Mouse (Mus musculus): Measurements from ENCODE around the gene Iqcj. TPM values are rescaled to one million over a fixed set of nuclear protein-coding genes. Genes with fewer than 3 reads are reported as not detected.

Iqcj gene
- total RNA-seq (2012; rRNA removed) = not detected in 2 replicates

GRCm38 (mm10) chr3:67892026-67892705, at the start of gene Iqcj, which contains the start of gene Iqschfp:
Gene Iqcj (plus strand): TSS chr3:67892220.
Gene Iqschfp (plus strand): TSS chr3:67892232.
- Histone ChIP-seq H3K36me3 (ENCODE audit: control insufficient read depth, insufficient read depth, low read length, poor library complexity, severe bottlenecking) (no peaks in the 10 kb centered on the region), H3K9me3 (ENCODE audit: control insufficient read depth, insufficient read depth, low read depth, low read length) (no peaks in the 10 kb centered on the region), H3K4me1 (ENCODE audit: control insufficient read depth in 2 of 2, insufficient read depth in 2 of 2, low read length in 2 of 2, poor library complexity in 1 of 2) (no peaks in the 10 kb centered on the region), H3K27ac (ENCODE audit: insufficient read depth, low read depth, low read length, poor library complexity, severe bottlenecking) (no peak within 1 kb of the TSS), H3K9ac (ENCODE audit: insufficient read depth, low read depth, low read length, poor library complexity, severe bottlenecking) (no peak within 1 kb of the TSS), H3K4me3 (ENCODE audit: insufficient read depth in 1 of 2, low read depth in 1 of 2, low read length in 2 of 2, poor library complexity in 1 of 2, severe bottlenecking in 1 of 2) (no peak within 1 kb of the TSS)
- in situ Hi-C loops (cut with MboI; ENCODE audit: low sequenced_read_pairs in 2 of 2, unreplicated experiment in 2 of 2) = no loop called here
- TF ChIP-seq MAFK (IDR thresholded peaks at IDR 0.05; ENCODE audit: insufficient read depth, low read depth, low read length) (no peak), ZC3H11A (IDR thresholded peaks at IDR 0.05; ENCODE audit: borderline replicate concordance, low read depth, low read length) (no peak), CHD2 (IDR thresholded peaks at IDR 0.05; ENCODE audit: low read depth, low read length) (no peak), ZNF384 (IDR thresholded peaks at IDR 0.05; ENCODE audit: low read depth, low read length) (no peak), HCFC1 (IDR thresholded peaks at IDR 0.05; ENCODE audit: borderline replicate concordance, insufficient read depth, low read length) (no peak)
- DNase-seq (ENCODE audit: low read depth, low spot score) = no peak

- in situ Hi-C loops (cut with MboI; ENCODE audit: low sequenced_read_pairs in 2 of 2, unreplicated experiment in 2 of 2) = no loop called here
- Histone ChIP-seq H3K4me1 (ENCODE audit: control insufficient read depth in 2 of 2, insufficient read depth in 2 of 2, low read length in 2 of 2, poor library complexity in 1 of 2) (no peaks in the 10 kb centered on the region), H3K27ac (ENCODE audit: insufficient read depth, low read depth, low read length, poor library complexity, severe bottlenecking) (no peak overlapping the region), H3K4me3 (ENCODE audit: insufficient read depth in 1 of 2, low read depth in 1 of 2, low read length in 2 of 2, poor library complexity in 1 of 2, severe bottlenecking in 1 of 2) (no peak overlapping the region), H3K36me3 (ENCODE audit: control insufficient read depth, insufficient read depth, low read length, poor library complexity, severe bottlenecking) (no peaks in the 10 kb centered on the region), H3K9me3 (ENCODE audit: control insufficient read depth, insufficient read depth, low read depth, low read length) (no peaks in the 10 kb centered on the region), H3K9ac (ENCODE audit: insufficient read depth, low read depth, low read length, poor library complexity, severe bottlenecking) (no peak overlapping the region)
- no peak for DNase-seq (ENCODE audit: low read depth, low spot score)
- TF ChIP-seq ZC3H11A (IDR thresholded peaks at IDR 0.05; ENCODE audit: borderline replicate concordance, low read depth, low read length) = no peak
- TF ChIP-seq HCFC1 (IDR thresholded peaks at IDR 0.05; ENCODE audit: borderline replicate concordance, insufficient read depth, low read length) = no peak
- TF ChIP-seq ZNF384 (IDR thresholded peaks at IDR 0.05; ENCODE audit: low read depth, low read length) = no peak
- TF ChIP-seq CHD2 (IDR thresholded peaks at IDR 0.05; ENCODE audit: low read depth, low read length) = no peak
- no peak for TF ChIP-seq MAFK (IDR thresholded peaks at IDR 0.05; ENCODE audit: insufficient read depth, low read depth, low read length)
Observed at GRCm38 (mm10) chr3:67852397-67852796, 39.6 kb upstream of the Iqcj start.

GRCm38 (mm10) chr3:67861524-67861923, 30.5 kb upstream of the Iqcj start:
- Histone ChIP-seq H3K4me3 (ENCODE audit: insufficient read depth in 1 of 2, low read depth in 1 of 2, low read length in 2 of 2, poor library complexity in 1 of 2, severe bottlenecking in 1 of 2) (no peak overlapping the region), H3K27ac (ENCODE audit: insufficient read depth, low read depth, low read length, poor library complexity, severe bottlenecking) (no peak overlapping the region), H3K9me3 (ENCODE audit: control insufficient read depth, insufficient read depth, low read depth, low read length) (no peaks in the 10 kb centered on the region), H3K36me3 (ENCODE audit: control insufficient read depth, insufficient read depth, low read length, poor library complexity, severe bottlenecking) (no peaks in the 10 kb centered on the region), H3K4me1 (ENCODE audit: control insufficient read depth in 2 of 2, insufficient read depth in 2 of 2, low read length in 2 of 2, poor library complexity in 1 of 2) (no peaks in the 10 kb centered on the region), H3K9ac (ENCODE audit: insufficient read depth, low read depth, low read length, poor library complexity, severe bottlenecking) (no peak overlapping the region)
- in situ Hi-C loops (cut with MboI; ENCODE audit: low sequenced_read_pairs in 2 of 2, unreplicated experiment in 2 of 2) = no loop called here
- TF ChIP-seq MAFK (IDR thresholded peaks at IDR 0.05; ENCODE audit: insufficient read depth, low read depth, low read length) = no peak
- TF ChIP-seq ZC3H11A (IDR thresholded peaks at IDR 0.05; ENCODE audit: borderline replicate concordance, low read depth, low read length) = no peak
- no peak for TF ChIP-seq HCFC1 (IDR thresholded peaks at IDR 0.05; ENCODE audit: borderline replicate concordance, insufficient read depth, low read length)
- no peak for TF ChIP-seq ZNF384 (IDR thresholded peaks at IDR 0.05; ENCODE audit: low read depth, low read length)
- no peak for TF ChIP-seq CHD2 (IDR thresholded peaks at IDR 0.05; ENCODE audit: low read depth, low read length)
- DNase-seq (ENCODE audit: low read depth, low spot score) = no peak

GRCm38 (mm10) chr3:67867420-67868065, 24.5 kb upstream of the Iqcj start:
- no peaks in the 10 kb centered on the region for H3K36me3 ChIP-seq (ENCODE audit: control insufficient read depth, insufficient read depth, low read length, poor library complexity, severe bottlenecking)
- no peaks in the 10 kb centered on the region for H3K4me1 ChIP-seq (ENCODE audit: control insufficient read depth in 2 of 2, insufficient read depth in 2 of 2, low read length in 2 of 2, poor library complexity in 1 of 2)
- in situ Hi-C loops (cut with MboI; ENCODE audit: low sequenced_read_pairs in 2 of 2, unreplicated experiment in 2 of 2) = no loop called here
- no peak overlapping the region for H3K9ac ChIP-seq (ENCODE audit: insufficient read depth, low read depth, low read length, poor library complexity, severe bottlenecking)
- no peak overlapping the region for H3K4me3 ChIP-seq (ENCODE audit: insufficient read depth in 1 of 2, low read depth in 1 of 2, low read length in 2 of 2, poor library complexity in 1 of 2, severe bottlenecking in 1 of 2)
- no peaks in the 10 kb centered on the region for H3K9me3 ChIP-seq (ENCODE audit: control insufficient read depth, insufficient read depth, low read depth, low read length)
- TF ChIP-seq ZC3H11A (IDR thresholded peaks at IDR 0.05; ENCODE audit: borderline replicate concordance, low read depth, low read length) (no peak), MAFK (IDR thresholded peaks at IDR 0.05; ENCODE audit: insufficient read depth, low read depth, low read length) (no peak), CHD2 (IDR thresholded peaks at IDR 0.05; ENCODE audit: low read depth, low read length) (no peak), HCFC1 (IDR thresholded peaks at IDR 0.05; ENCODE audit: borderline replicate concordance, insufficient read depth, low read length) (no peak), ZNF384 (IDR thresholded peaks at IDR 0.05; ENCODE audit: low read depth, low read length) (no peak)
- H3K27ac ChIP-seq (ENCODE audit: insufficient read depth, low read depth, low read length, poor library complexity, severe bottlenecking) = no peak overlapping the region
- DNase-seq (ENCODE audit: low read depth, low spot score) = no peak
